Mouse (Mus musculus) midbrain, postnatal 0 days (tissue): ENCODE data around the gene Rab8a. TPM values are rescaled to one million over a fixed set of nuclear protein-coding genes. Genes with fewer than 3 reads are reported as not detected.

Source experiments
- ATAC-seq: fragments of 200-750 bp; cut with Nextera tagmentation; 2 replicates; pipeline ENCODE4 v1.8.0; 2017; ENCODE audit warnings: moderate number of reproducible peaks, mild to moderate bottlenecking, moderate TSS enrichment, moderate library complexity; ENCODE audit not compliant: low FRiP score
- DNase-seq: peaks from one replicate; pipeline ENCODE4 v3.0.0-alpha.2; 2015; ENCODE audit warnings: low spot score
- H3K27ac ChIP-seq: fragments of 300-500 bp; sonication (generic); 2 replicates; pipeline ENCODE4 v1.5.1; 2014; ENCODE audit warnings: low read depth, mild to moderate bottlenecking, low read length, mixed read lengths
- H3K27me3 ChIP-seq: fragments of 300-500 bp; sonication (generic); 2 replicates; pipeline ENCODE4 v1.6.1; 2014; ENCODE audit warnings: low read length, control low read depth, mixed read lengths; ENCODE audit not compliant: insufficient read depth
- H3K36me3 ChIP-seq: fragments of 300-500 bp; sonication (generic); 2 replicates; pipeline ENCODE4 v1.6.1; 2014; ENCODE audit warnings: low read length, control low read depth, mixed read lengths; ENCODE audit not compliant: insufficient read depth
- H3K4me1 ChIP-seq: fragments of 300-500 bp; sonication (generic); 2 replicates; pipeline ENCODE4 v1.6.1; 2014; ENCODE audit warnings: mild to moderate bottlenecking, control low read depth, antibody characterized with exemption, low read length, mixed read lengths; ENCODE audit not compliant: insufficient read depth
- H3K4me2 ChIP-seq: fragments of 300-500 bp; sonication (generic); 2 replicates; pipeline ENCODE4 v1.6.1; 2014; ENCODE audit warnings: low read depth, mild to moderate bottlenecking, low read length, mixed read lengths; ENCODE audit not compliant: poor library complexity, severe bottlenecking
- H3K4me3 ChIP-seq: fragments of 300-500 bp; sonication (generic); 2 replicates; pipeline ENCODE4 v1.5.1; 2014; ENCODE audit warnings: low read depth, mild to moderate bottlenecking, low read length, moderate library complexity
- H3K9ac ChIP-seq: fragments of 300-500 bp; sonication (generic); replicated peaks from 2 replicates; pipeline ENCODE4 v1.6.1; 2014; ENCODE audit warnings: mild to moderate bottlenecking, low read length, moderate library complexity, mixed read lengths; ENCODE audit not compliant: poor library complexity, severe bottlenecking
- H3K9me3 ChIP-seq: fragments of 300-500 bp; sonication (generic); 2 replicates; pipeline ENCODE4 v1.6.1; 2016; ENCODE audit warnings: low read length, control low read depth
- CTCF ChIP-seq: IDR thresholded peaks from 2 replicates; pipeline ENCODE4 v1.5.1; 2016; ENCODE audit warnings: antibody characterized with exemption, mild to moderate bottlenecking
- WGBS: fragments of 180-500 bp; shearing (Covaris S2); extraction: QIAGEN DNeasy Blood & Tissue Kit; methylation state at CpG from one replicate; pipeline ENCODE4 v1.1.7; 2014; 5-methylcytosine and 5-hydroxymethylcytosine counted together
- polyA plus RNA-seq: library from polyadenylated mRNA; unstranded; fragments of >200 nt; fragmentation: Nextera tagmentation; extraction: Ambion mirVana; gene quantifications from 2 replicates; pipeline ENCODE4 v1.2.1, GENCODE M21; 2015
- total RNA-seq: library from RNA; depleted of rRNA; stranded (reverse); fragments of >200 nt; gene quantifications from 2 replicates; pipeline ENCODE4 v1.2.3, GENCODE M21; 2014; rRNA removed

The Rab8a gene
- total and polyA plus RNA-seq, 2 experiments from 2014 or later: 43.0 to 66.9 TPM

DNA sequence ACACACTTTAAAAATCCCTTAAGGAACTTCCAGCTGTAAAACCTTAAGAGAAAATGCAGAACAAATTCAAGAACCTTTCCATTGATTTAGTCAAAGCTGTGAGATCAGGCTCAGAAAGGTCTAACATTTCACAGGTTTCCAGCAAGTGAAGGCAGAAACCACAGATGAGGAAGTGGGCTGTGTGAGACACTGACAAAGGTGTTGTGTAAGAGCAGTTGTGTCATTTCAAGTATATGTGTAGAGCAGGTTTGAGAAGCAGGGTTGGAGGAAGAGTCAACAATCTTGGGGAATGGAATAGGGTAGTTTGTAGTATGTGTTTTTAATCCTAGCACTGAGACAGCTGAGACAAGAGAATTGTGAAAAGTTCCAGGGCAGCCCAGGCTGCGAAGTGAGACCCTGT lies 54.9 kb downstream of the Rab8a start:
- Histone ChIP-seq H3K4me2 (no peak overlapping the region), H3K27me3 (no peaks in the 10 kb centered on the region; the same call in 1 of the 2 replicates), H3K4me1 (peaks cover 6% of the 10 kb centered on the region), H3K36me3 (no peaks in the 10 kb centered on the region), H3K9ac (no peak overlapping the region), H3K4me3 (no peak overlapping the region), H3K9me3 (no peaks in the 10 kb centered on the region), H3K27ac (no peak overlapping the region)
- 50% methylated on average over 1 of the region's 1 CpGs for WGBS
- ATAC-seq: no peak
- TF ChIP-seq CTCF: no peak
- DNase-seq: no peak

DNA sequence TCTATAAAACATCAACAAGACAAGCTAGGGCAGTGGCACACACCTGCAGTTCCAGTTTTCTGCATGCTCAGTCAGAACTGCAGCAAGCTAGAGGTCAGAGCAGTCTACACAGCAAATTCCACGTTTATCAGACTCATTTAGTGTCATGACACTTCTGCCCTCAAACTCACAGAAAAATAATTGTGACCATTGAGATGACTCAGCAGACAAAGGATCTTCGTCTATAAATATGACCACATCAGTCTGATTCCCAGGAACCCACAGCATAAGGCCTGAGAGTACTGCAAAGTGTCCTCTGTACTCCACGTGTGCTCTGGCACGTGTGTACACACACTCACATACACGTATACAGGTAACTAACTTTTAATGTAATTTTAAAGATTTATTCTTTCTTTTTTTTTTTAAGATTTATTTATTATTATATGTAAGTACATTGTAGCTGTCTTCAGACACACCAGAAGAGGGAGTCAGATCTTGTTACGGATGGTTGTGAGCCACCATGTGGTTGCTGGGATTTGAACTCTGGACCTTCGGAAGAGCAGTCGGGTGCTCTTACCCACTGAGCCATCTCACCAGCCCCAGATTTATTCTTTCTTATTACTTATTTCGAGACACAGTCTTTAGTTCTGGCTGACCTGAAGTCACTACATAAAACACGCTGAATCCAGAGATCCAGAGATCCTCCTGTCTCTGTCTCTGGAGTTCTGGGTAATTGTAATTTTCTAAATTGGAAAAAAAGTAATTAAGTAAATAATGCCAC lies 58.0 kb downstream of the Rab8a start:
- Histone ChIP-seq H3K4me2 (peak overlapping the region; percentile 58), H3K36me3 (peaks cover 10% of the 10 kb centered on the region; the same call in 1 of the 2 replicates), H3K27ac (no peak overlapping the region), H3K4me3 (peak overlapping the region; percentile 72), H3K4me1 (peaks cover 8% of the 10 kb centered on the region), H3K9ac (no peak overlapping the region), H3K27me3 (no peaks in the 10 kb centered on the region; the same call in 1 of the 2 replicates), H3K9me3 (no peaks in the 10 kb centered on the region)
- WGBS: 79% methylated on average over 9 of the region's 10 CpGs
- no peak for TF ChIP-seq CTCF
- ATAC-seq (peak; percentile 26; the same call in 1 of the 2 replicates), DNase-seq (no peak)

DNA sequence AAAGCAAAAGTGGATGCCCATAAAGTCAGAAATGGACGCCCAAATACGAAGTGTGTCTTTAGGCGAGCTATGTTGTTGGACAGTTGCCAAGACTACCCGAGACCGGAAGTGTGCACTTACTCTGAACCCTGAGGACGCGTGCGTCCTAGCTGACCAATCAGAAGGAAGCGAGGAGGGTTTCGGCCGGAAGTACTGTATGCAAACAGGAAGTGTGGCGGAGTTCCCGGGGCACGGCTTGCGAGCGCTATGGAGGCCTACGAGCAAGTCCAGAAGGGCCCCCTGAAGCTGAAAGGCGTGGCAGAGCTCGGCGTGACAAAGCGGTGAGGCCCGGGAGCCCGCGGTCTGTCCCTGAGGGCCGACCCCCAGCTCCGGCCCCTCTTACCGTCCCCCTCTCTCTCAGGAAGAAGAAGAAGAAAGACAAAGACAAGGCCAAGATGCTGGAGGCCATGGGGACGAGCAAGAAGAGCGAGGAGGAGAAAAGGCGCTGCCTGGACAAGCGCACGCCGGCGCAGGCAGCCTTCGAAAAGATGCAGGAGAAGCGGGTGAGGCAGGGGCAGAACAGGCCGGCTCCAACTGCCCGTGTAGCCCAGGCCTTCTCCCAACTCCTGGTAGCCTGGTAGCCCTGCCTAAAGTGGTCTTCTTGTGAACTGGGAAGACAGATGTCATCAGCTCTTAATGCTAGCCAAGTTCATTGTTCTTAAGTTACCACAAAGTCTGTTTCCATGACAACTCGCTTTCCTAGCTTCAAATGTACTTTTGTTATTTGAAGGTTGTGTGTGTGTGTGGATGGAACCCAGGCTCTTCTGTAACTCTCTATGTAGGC lies 58.8 kb downstream of the Rab8a start, which contains the start of gene Fam32a:
Gene Fam32a, plus strand, starts transcription at position 190 of the 823 bp plus-strand sequence.
- DNase-seq: peak; percentile 98
- Histone ChIP-seq H3K4me2 (peak within 1 kb of the TSS; percentile 58), H3K9ac (peak within 1 kb of the TSS; percentile 68), H3K9me3 (no peaks in the 10 kb centered on the region), H3K27ac (peak within 1 kb of the TSS; percentile 55), H3K36me3 (peaks cover 10% of the 10 kb centered on the region; the same call in 1 of the 2 replicates), H3K4me3 (peak within 1 kb of the TSS; percentile 72), H3K4me1 (peaks cover 8% of the 10 kb centered on the region), H3K27me3 (no peaks in the 10 kb centered on the region; the same call in 1 of the 2 replicates)
- no peak for TF ChIP-seq CTCF
- WGBS: 12% methylated on average over 39 of the region's 39 CpGs
- peak; percentile 98 for ATAC-seq

DNA sequence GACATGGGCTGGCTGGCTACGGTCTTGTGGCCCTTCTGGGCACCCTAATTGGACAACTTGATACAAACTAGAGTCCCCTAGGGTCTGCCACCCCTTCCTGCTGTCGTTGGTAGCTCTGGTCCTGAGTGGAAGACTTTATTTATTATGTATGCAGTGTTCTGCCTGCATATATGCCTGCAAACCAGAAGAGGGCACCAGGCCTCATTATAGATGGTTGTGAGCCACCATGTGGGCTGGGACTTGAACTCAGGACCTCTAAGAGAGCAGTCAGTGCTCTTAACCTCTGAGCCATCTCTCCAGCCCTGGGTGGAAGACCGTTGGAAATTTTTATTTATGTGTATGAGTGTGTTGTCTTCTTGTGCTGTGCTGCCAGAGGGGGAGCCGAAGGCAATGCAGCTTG lies 59.8 kb downstream of the Rab8a start:
- no peak for ATAC-seq
- TF ChIP-seq CTCF: peak; percentile 31
- H3K9me3 ChIP-seq: no peaks in the 10 kb centered on the region

DNA sequence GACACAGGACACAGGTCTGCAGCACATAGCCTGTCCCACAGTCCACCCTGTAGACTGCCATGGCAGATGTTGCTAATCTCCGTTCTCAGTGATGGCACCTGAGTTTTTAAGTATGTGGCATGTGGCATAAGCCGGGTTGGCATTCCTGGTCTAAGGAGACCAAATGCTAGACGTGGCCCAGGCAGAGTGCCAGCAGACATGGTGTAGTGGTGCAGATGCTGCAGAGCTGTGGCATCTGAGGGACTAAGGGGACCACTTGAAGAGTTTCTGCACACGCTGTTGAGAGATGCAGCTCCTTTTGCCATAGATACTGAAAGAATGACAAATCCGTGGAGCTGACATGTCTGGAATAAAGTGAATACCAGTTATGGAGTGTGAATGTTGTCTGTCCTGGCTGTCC lies 61.7 kb downstream of the Rab8a start:
- peaks cover 10% of the 10 kb centered on the region; the same call in 1 of the 2 replicates for H3K36me3 ChIP-seq
- TF ChIP-seq CTCF: no peak
- no peaks in the 10 kb centered on the region for H3K27me3 ChIP-seq
- H3K4me1 ChIP-seq: peaks cover 8% of the 10 kb centered on the region
- 93% methylated on average over 5 of the region's 5 CpGs for WGBS
- no peak overlapping the region for H3K4me3 ChIP-seq
- no peak overlapping the region for H3K9ac ChIP-seq
- DNase-seq: no peak
- no peak overlapping the region for H3K4me2 ChIP-seq
- no peak for ATAC-seq
- H3K9me3 ChIP-seq: no peaks in the 10 kb centered on the region
- no peak overlapping the region for H3K27ac ChIP-seq

More for the DNA sequence above, 59.8 kb downstream of the Rab8a start:
- no peak overlapping the region for H3K9ac ChIP-seq
- peaks cover 8% of the 10 kb centered on the region for H3K4me1 ChIP-seq
- no peaks in the 10 kb centered on the region for H3K27me3 ChIP-seq
- peaks cover 10% of the 10 kb centered on the region; the same call in 1 of the 2 replicates for H3K36me3 ChIP-seq
- peak overlapping the region; percentile 72; the same call in 1 of the 2 replicates for H3K4me3 ChIP-seq
- 91% methylated on average over 4 of the region's 4 CpGs for WGBS
- DNase-seq: no peak
- H3K27ac ChIP-seq: no peak overlapping the region
- peak overlapping the region; percentile 58 for H3K4me2 ChIP-seq

Other genes with a start within 250 kb of the Rab8a start
- gene Zfp961, start 210.2 kb upstream of the Rab8a start, total RNA-seq: 18.1 and 28.2 TPM in 2 replicates
- 12.5 and 13.4 TPM in 2 replicates for gene Zfp961, start 210.2 kb upstream of the Rab8a start, polyA plus RNA-seq
- 0.19 TPM in 1 of 2 replicates, not detected in the other for gene Cyp4f18, start 151.6 kb upstream of the Rab8a start, total RNA-seq
- gene Cyp4f18, start 151.6 kb upstream of the Rab8a start, polyA plus RNA-seq: 0.44 and 0.49 TPM in 2 replicates
- not detected in 2 replicates for gene Olfr372, start 120.0 kb upstream of the Rab8a start, total RNA-seq
- gene Olfr372, start 120.0 kb upstream of the Rab8a start, polyA plus RNA-seq: not detected in 2 replicates
- gene Olfr373, start 78.0 kb upstream of the Rab8a start, total RNA-seq: not detected in 2 replicates
- gene Olfr373, start 78.0 kb upstream of the Rab8a start, polyA plus RNA-seq: not detected in 2 replicates
- not detected in 2 replicates for gene Olfr374, start 54.2 kb upstream of the Rab8a start, total RNA-seq
- not detected in 2 replicates for gene Olfr374, start 54.2 kb upstream of the Rab8a start, polyA plus RNA-seq
- gene Tpm4, start 26.2 kb upstream of the Rab8a start, total RNA-seq: 82.1 and 108 TPM in 2 replicates
- gene Tpm4, start 26.2 kb upstream of the Rab8a start, polyA plus RNA-seq: 87.5 and 91.5 TPM in 2 replicates
- 0.24 and 0.55 TPM in 2 replicates for gene Hsh2d, start 28.4 kb downstream of the Rab8a start, total RNA-seq
- not detected in 2 replicates for gene Hsh2d, start 28.4 kb downstream of the Rab8a start, polyA plus RNA-seq
- not detected in 2 replicates for gene Cib3, start 51.6 kb downstream of the Rab8a start, total RNA-seq
- gene Cib3, start 51.6 kb downstream of the Rab8a start, polyA plus RNA-seq: not detected in 2 replicates
- not detected in 2 replicates for gene Gm11034, start 52.4 kb downstream of the Rab8a start, total RNA-seq
- not detected in 2 replicates for gene Gm11034, start 52.4 kb downstream of the Rab8a start, polyA plus RNA-seq
- gene Fam32a, start 58.5 kb downstream of the Rab8a start, total RNA-seq: 113 and 116 TPM in 2 replicates
- gene Fam32a, start 58.5 kb downstream of the Rab8a start, polyA plus RNA-seq: 91.6 and 92.5 TPM in 2 replicates
- gene Ap1m1, start 78.8 kb downstream of the Rab8a start, total RNA-seq: 81.8 and 97.2 TPM in 2 replicates
- gene Ap1m1, start 78.8 kb downstream of the Rab8a start, polyA plus RNA-seq: 252 and 260 TPM in 2 replicates
- gene Gm10282, start 144.1 kb downstream of the Rab8a start, total RNA-seq: 2.4 and 3.9 TPM in 2 replicates
- gene Gm10282, start 144.1 kb downstream of the Rab8a start, polyA plus RNA-seq: 9.0 and 10.2 TPM in 2 replicates
- gene Klf2, start 157.8 kb downstream of the Rab8a start, total RNA-seq: 5.3 and 7.8 TPM in 2 replicates
- gene Klf2, start 157.8 kb downstream of the Rab8a start, polyA plus RNA-seq: 9.8 and 10.5 TPM in 2 replicates